1 mouse cellular context compared by ENCODE assay signal in the genomic region with DNA sequence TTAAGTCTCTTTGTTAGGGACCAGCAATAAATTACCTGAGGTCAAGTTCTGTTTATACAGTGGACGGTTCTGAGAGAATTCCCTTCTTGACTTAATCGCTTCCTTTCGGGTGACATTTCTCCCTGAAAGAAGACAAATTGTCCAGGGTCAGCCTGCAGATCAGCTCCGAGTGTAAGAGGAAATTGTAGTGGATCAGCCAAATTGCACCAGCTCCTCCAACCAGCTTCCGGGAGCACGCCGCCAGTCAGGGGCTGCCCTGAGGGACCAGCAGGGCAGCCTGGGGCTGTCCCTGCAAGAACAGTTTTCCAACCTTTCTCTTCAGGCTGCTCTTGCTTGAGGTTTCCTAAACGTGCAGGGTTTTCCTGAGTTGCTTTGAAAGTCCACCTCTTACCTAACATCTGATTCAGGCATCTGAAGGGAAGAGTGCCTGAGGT.
A peak's percentile ranks its signal among the peaks of the same experiment; 100 is the strongest.
TF ChIP-seq lines count a peak whose summit lies in the region.

No protein-coding gene starts in this region.

TF ChIP-seq in CH12.LX, 34 proteins besides CTCF, POLR2A, EP300 and RAD21 (continued from another document):
- TF ChIP-seq E2F4 (IDR thresholded peaks at IDR 0.05; ENCODE audit: insufficient replicate concordance, low read depth, low read length) = no peak
- TF ChIP-seq TCF12 (IDR thresholded peaks at IDR 0.05; ENCODE audit: low read depth, low read length) = peak; percentile 60; the same call in 1 of the 2 replicates
- TF ChIP-seq HCFC1 (IDR thresholded peaks at IDR 0.05; ENCODE audit: low read depth, low read length) = no peak
- no peak for TF ChIP-seq RCOR1 (conservative IDR thresholded peaks at IDR 0.05; ENCODE audit: low read depth, low read length)
- no peak for TF ChIP-seq SIN3A (IDR thresholded peaks at IDR 0.05; ENCODE audit: low read length)
- no peak for TF ChIP-seq JUN (IDR thresholded peaks at IDR 0.05; ENCODE audit: insufficient read depth, low read depth, low read length)
- TF ChIP-seq MAX (IDR thresholded peaks at IDR 0.05; ENCODE audit: low read length) = 0 out of 2 replicates have a peak, but pooled peaks have one; percentile 39
- TF ChIP-seq NELFE (IDR thresholded peaks at IDR 0.05; ENCODE audit: low read depth, low read length) = no peak
- no peak for TF ChIP-seq NRF1 (IDR thresholded peaks at IDR 0.05; ENCODE audit: low read depth, low read length)
- no peak for TF ChIP-seq POLR2AphosphoS2 (IDR thresholded peaks at IDR 0.05; ENCODE audit: low read depth, low read length)
- peak; percentile 97 for TF ChIP-seq BHLHE40 (IDR thresholded peaks at IDR 0.05; ENCODE audit: low read depth, low read length)
- TF ChIP-seq CHD1 (IDR thresholded peaks at IDR 0.05; ENCODE audit: low read depth, low read length) = no peak
- no peak for TF ChIP-seq UBTF (IDR thresholded peaks at IDR 0.05; ENCODE audit: low read depth, low read length)
- no peak for TF ChIP-seq USF1 (IDR thresholded peaks at IDR 0.05; ENCODE audit: low read depth, low read length)
